Mouse (Mus musculus): ENCODE measurements around the gene Lingo2.

DNA sequence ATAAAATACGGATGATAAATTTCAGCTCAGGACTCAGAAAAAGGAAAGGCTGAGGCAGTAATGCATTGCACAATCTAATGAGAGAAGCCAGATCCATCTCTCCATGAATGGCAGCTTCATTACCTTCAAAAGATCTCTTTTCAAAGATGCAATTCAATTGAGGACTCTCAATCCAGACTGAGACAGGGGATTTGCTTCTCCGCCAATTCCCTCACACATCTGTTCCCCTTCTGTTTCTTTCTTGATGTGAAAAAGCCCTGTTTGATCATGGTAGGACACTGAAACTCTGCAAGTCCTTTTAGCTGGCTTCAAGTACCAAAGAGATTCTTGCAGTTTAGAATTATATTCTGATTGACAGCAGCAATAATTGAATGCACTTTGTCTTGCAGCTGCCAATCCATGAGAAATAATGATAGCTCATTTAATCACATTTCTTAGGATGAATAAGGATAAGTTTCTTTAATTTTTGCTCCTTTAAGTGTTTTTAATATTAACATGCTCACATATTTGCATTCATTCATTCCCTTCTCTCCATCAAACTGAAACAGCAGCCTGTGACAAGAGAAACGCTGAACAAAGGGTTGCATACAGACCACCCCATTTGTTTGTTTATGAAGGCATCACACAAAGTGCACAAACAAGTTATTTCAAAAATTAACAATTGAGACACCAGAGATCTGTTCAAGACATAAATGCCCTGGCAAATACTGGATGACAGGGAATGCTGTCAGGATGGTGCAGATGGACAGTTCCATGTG lies 870.3 kb downstream of the Lingo2 start:
- TF ChIP-seq CTCF (IDR thresholded peaks at IDR 0.05), result no peak
- no peak for TF ChIP-seq EP300 (IDR thresholded peaks at IDR 0.05)
